Mouse (Mus musculus) thymus, adult 18-20 months (tissue): ENCODE measurements around the gene Vasp.

Source experiments
- DNase-seq, 2 experiments: peaks; one replicate each; pipeline ENCODE4 v3.0.0; 2022; ENCODE audit warnings: mixed read lengths in 2 of 2

Vasp gene

DNA sequence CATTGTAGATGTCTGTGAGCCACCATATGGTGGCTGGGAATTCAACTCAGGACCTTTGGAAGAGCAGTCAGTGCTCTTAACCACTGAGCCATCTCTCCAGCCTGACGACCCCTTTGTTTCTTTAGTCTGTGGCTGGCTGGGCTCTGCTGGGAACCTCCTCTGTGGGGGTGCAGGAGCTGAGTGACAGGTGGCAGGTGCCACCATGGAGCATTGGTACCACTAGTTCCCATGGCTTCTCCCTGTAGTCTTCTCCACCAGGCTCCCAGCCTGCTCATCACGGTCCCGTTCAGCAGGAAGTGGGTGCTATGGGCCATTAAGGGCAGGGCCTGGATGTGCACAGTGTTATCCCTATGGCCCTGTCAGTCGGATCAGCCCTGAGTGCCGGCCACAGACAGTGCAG, 37.0 kb downstream of the Vasp start:
- no peak for DNase-seq

GRCm38 (mm10) chr7:19231849-19232248, 39.8 kb downstream of the Vasp start:
- DNase-seq = no peak

DNA sequence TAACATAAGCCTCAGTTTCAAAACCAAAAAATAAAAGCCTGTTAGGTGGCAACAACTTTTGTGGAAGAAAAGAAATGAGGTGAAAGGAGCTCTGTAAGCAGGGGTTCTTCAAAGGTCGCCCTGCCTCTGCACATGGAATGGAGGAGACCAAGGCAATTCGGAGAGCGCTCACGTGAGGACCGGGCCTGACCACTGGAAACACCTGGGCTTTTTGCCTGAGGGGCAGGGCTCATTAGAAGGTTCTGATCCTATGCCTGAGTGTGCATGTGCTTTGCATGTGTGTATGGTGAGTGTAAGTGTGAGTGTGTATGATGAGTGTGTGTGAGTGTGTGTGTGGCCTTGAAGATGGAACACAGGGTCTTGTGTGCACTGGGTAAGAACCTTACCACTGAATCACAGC, 40.7 kb downstream of the Vasp start:
- DNase-seq = no peak

DNA sequence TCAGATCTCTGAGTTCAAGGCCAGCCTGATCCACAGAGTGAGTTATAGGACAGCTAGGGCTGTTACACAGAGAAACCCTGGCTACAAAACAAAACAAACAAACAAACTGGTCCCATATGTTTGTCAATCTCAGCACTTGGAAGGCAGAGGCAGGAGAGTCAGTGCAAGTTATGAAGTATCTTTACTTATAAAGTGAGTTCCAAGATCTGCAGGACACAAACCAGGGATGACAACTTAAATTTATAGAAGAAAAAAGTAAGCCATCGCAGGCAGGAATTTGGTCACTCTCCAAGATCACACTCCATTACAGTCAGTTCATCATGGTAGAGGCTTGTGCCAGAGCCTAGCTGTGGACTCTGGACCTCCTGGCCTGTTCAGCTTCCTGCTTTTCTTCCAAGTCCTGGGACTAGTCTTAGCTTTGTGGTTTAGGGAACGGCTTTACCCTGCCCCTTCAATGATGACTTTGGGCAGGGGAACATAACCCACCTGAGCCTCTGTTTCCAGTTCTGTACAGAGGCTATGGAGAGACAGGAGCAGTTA, 41.5 kb downstream of the Vasp start:
- no peak for DNase-seq

DNA sequence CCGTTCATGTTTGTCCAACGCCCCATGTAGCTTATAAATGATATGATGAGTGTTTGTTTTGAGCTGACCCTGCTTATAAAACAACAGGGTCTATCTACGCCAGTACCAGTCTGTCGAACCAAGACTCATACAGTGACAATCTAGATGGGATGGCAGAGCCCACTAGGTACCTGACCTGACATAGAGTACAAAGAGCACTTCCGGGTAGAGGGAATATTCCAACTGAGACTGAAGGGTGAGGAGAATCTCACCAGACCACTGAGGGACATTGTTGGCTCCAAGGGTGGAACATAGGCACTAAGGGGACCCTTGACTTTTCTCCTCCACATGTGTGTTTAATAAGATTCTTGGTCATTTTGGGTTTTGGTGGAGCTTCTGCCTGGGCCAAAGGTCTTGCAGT, 42.2 kb downstream of the Vasp start:
- DNase-seq = no peak

- DNase-seq = no peak
Observed at GRCm38 (mm10) chr7:19228793-19229148, 42.8 kb downstream of the Vasp start.

DNA sequence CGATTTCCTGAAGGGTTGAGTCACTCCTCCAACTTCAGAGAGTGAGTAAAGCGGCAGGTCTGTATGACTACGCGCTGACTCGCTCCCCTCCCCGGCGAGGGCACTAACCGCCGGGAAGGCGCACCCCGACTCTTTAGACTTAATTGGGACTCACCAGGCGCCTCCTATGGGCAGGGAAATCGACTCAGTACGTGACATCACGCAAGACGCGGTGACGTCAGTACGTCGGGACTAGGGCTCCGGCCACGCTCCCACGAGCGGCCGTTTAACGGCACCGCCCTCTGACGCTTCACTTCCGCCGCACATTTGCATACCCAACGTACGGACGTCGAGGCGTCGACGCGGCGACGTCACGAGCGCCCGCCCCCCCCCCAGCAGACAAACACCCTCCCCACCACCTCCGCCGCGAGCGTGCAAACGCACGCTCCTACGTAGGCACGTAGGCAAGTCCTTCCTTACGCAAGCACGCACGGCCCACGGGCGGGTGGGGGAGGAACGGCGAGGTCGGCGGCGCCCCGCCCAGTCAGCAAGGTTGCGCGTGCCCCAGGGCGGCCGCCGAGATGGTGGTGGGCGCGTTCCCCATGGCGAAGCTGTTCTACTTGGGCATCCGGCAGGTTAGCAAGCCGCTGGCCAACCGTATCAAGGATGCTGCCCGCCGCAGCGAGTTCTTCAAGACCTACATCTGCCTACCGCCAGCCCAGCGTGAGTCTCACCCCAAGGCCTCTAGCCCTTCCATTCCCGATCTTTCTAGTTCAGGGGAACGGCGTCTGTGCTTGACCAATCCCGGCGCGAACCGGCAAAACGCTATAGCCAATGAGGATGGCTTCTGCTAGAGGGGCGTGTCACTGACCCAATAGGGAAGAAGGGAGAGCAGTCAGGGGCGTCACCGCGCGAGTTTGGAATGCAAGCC, 43.5 kb downstream of the Vasp start, which contains the start of gene Opa3:
Gene Opa3, plus strand, starts transcription at position 452 of the 910 bp plus-strand sequence.
- peak; percentile 98 to 100 for DNase-seq

- DNase-seq = peak in 1 of 2 experiments; percentile 57
Observed at GRCm38 (mm10) chr7:19226817-19227797, 44.5 kb downstream of the Vasp start.

DNA sequence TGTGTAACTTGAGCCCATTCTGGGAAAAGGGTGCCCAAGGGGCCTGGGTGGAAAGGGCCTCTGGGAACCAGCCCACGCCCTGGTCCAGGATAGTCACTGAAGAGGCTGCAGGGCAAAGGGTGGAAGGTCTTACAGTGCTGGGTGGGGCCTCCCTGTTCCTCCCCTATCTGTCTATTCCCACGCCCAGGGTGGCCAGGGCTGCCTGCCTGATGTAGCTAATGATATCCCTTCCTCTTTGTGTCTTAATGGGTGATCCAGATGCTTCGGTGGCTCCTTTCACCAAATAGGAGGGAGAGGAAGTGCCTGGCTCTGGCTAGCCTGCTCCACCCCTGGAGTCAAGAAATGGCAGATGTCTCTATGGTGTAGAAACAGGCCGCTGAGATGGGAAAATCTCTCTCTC, 46.7 kb downstream of the Vasp start:
- DNase-seq = no peak

DNA sequence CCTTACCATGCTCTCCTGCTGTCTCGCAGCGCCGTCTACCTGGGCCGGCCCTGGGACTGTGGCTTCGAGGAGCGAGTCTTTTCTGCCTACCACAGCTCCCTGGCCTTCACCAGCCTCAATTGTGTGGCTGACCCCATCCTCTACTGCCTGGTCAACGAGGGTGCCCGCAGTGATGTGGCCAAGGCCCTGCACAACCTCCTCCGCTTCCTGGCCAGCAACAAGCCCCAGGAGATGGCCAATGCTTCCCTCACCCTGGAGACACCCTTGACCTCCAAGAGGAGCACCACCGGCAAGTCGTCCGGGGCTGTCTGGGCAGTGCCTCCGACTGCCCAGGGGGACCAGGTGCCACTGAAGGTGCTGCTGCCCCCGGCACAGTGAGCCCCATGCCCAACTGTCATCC, 48.7 kb downstream of the Vasp start:
- no peak for DNase-seq

DNA sequence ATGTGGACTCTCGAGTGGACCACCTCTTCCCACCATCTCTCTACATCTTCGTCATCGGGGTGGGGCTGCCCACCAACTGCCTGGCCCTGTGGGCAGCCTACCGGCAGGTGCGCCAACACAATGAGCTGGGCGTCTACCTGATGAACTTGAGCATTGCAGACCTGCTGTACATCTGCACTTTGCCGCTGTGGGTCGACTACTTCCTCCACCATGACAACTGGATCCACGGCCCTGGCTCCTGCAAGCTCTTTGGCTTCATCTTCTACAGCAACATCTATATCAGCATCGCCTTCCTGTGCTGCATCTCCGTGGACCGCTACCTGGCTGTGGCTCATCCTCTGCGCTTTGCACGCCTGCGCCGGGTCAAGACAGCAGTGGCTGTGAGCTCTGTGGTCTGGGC, 49.4 kb downstream of the Vasp start:
- DNase-seq = no peak

GRCm38 (mm10) chr7:19220061-19220460, 51.6 kb downstream of the Vasp start:
- no peak for DNase-seq

DNA sequence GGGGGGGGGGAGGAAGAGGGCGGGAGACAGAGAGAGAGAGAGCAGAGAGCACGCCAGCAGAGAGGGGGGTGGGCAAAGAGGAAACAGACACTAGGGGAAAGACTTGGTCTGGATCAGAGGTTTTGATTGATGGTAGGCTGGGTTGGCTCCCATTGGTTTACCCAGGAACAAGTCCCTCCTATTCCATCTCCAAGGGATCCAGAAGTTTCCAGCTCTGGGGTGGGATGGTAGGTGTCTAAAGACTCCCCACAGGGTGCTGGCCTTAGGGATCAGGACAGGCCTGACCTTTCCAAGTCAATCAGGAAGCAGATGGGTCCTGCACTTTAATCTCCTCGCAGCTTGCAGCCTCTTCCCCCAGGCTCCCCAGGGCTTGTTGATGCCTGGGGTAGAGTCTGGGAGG, 53.7 kb downstream of the Vasp start:
- no peak for DNase-seq

GRCm38 (mm10) chr7:19217492-19217891, 54.1 kb downstream of the Vasp start:
- DNase-seq = no peak

DNA sequence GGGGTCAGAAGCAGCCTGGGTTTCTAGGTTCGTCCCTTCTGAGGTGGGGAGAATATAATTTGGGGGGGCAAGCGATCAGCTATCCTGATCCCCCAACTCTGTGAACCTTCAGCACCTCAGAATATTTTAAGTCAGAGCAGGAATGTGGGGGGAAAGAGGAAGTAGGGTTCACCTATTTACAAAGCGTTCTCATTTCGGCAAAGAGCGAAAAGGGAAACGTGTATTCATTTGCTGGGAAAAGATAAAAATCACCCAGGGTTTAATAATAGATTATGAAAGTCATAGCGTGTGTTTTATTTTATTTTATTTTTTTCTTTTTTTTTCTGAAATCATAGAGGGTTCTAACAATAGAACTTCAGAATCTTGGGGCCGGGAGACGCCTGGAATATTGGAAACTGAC, 56.7 kb downstream of the Vasp start:
- DNase-seq = no peak

- no peak for DNase-seq
Observed at GRCm38 (mm10) chr7:19214369-19214768, 57.2 kb downstream of the Vasp start.

DNA sequence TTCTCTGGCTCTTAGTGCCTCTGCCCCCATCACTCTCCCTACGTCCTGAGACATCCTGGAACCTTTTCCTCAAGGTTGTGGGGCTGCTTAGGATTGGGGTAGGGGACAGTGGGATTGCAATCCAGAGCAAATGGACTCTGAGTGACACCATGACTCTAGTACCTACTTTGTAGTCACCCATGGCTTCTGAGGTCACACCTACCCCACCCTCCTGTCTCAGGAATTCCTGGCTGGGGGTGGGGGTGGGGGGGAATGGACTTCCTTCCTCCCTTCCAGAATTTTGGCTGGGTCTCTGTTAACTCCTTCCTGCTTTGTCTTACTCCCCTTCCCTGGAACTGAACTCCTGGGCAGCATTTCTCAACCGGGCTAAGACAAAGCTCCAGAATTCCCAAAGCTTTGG, 58.2 kb downstream of the Vasp start:
- DNase-seq = no peak

DNA sequence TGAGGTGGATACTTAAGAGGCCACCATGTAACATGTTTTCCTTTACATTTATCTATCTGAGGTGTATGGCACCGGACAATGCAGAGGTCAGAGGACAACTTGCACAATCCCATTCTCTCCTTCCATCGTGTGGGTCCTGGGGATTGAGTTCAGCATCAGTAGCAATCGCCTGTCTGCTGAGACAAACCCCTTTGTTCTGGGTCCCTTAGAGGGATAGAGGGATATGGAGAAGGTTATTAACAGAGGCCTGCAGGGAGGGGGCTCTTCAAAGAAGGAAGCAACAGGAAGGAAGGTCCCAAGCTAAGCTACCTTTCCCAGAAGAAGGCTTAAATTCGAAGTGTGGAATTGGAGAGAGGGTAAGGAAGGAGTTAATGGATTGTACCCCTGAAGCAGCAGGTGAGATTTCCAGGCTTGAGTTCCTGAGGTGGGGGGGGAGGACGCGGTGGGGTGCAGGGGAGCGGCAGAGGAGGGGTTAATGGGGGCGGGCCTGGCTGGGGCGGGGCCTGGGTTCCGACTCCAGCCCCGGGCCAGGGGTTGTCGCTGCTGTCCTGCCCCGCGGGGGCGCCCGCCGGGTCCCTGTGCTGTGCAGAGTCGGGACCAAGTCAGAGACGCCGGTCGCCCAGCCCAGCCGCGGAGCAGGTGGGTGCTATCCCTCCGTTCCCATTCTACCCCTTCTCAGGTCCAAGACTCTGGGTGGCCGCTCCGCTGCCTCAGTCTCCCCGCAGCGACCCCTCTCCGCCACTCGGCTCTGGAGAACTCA, 59.4 kb downstream of the Vasp start, which contains the start of gene Gpr4:
Gene Gpr4, plus strand, starts transcription at position 543 of the 760 bp plus-strand sequence.
- no peak for DNase-seq

- no peak for DNase-seq
Observed at GRCm38 (mm10) chr7:19211041-19211675, 60.5 kb downstream of the Vasp start.

GRCm38 (mm10) chr7:19210010-19210409, 61.6 kb downstream of the Vasp start:
- DNase-seq = no peak

DNA sequence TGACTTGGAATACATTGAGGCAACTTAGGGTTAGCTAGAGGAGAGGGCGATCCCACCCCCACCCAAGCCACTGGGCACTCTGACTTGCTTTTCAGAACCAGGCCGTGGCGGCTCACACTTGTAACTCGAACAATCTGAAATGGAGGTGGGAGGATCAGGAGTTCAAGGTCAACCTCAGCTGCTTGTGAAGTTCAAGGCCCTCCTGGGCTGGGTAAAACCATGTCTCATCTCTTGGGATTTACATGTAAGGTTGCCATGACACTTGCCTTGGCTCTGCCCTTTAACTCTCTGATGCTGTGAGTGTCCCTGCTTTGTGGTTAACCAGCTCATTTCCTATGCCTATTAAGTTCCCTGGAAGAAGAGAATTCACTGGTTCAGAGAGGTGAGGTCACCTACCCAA, 62.1 kb downstream of the Vasp start:
- DNase-seq = no peak

- no peak for DNase-seq
Observed at GRCm38 (mm10) chr7:19208944-19209472, 62.6 kb downstream of the Vasp start.
